Mouse (Mus musculus) stomach, embryonic 16.5 days (tissue): ENCODE data around the gene Trim47. TPM values are rescaled to one million over a fixed set of nuclear protein-coding genes. Genes with fewer than 3 reads are reported as not detected.

ENCODE experiments used
- ATAC-seq: fragments of 200-750 bp; cut with Nextera tagmentation; 2 replicates; pipeline ENCODE4 v1.8.0; 2017; ENCODE audit warnings: moderate number of reproducible peaks, moderate TSS enrichment; ENCODE audit not compliant: insufficient read depth, low FRiP score
- H3K27ac ChIP-seq: fragments of 300-500 bp; sonication (generic); 2 replicates; pipeline ENCODE4 v1.5.1; 2014; ENCODE audit warnings: low read length
- H3K27me3 ChIP-seq: fragments of 300-500 bp; sonication (generic); 2 replicates; pipeline ENCODE4 v1.6.1; 2014; ENCODE audit warnings: low read length, control low read depth, mixed read lengths; ENCODE audit not compliant: control insufficient read depth, insufficient read depth
- H3K36me3 ChIP-seq: fragments of 300-500 bp; sonication (generic); 2 replicates; pipeline ENCODE4 v1.6.1; 2014; ENCODE audit warnings: low read length; ENCODE audit not compliant: control insufficient read depth, insufficient read depth
- H3K4me1 ChIP-seq: fragments of 300-500 bp; sonication (generic); 2 replicates; pipeline ENCODE4 v1.6.1; 2014; ENCODE audit warnings: low read length, control low read depth, mixed read lengths; ENCODE audit not compliant: control insufficient read depth, insufficient read depth
- H3K4me2 ChIP-seq: fragments of 300-500 bp; sonication (generic); 2 replicates; pipeline ENCODE4 v1.6.1; 2014; ENCODE audit warnings: low read depth, low read length, mixed read lengths
- H3K4me3 ChIP-seq: fragments of 300-500 bp; sonication (generic); replicated peaks from 2 replicates; pipeline ENCODE4 v1.5.1; 2014; ENCODE audit warnings: mild to moderate bottlenecking, low read length
- H3K9ac ChIP-seq: fragments of 300-500 bp; sonication (generic); 2 replicates; pipeline ENCODE4 v1.6.1; 2014; ENCODE audit warnings: low read length
- H3K9me3 ChIP-seq: fragments of 300-500 bp; sonication (generic); replicated peaks from 2 replicates; pipeline ENCODE4 v1.6.1; 2016; ENCODE audit warnings: low read length, control low read depth; ENCODE audit not compliant: control insufficient read depth
- WGBS: fragments of 180-500 bp; shearing (Covaris S2); extraction: QIAGEN DNeasy Blood & Tissue Kit; methylation state at CpG from one replicate; pipeline ENCODE4 v1.1.7; 2014; 5-methylcytosine and 5-hydroxymethylcytosine counted together
- polyA plus RNA-seq: library from polyadenylated mRNA; unstranded; fragments of >200 nt; fragmentation: Nextera tagmentation; extraction: Ambion mirVana; gene quantifications from 2 replicates; pipeline ENCODE4 v1.2.1, GENCODE M21; 2015

The Trim47 gene
- polyA plus RNA-seq, 1 experiment from 2014 or later = 22.7 TPM

- no peak overlapping the region for H3K4me3 ChIP-seq
- H3K4me1 ChIP-seq = no peaks in the 10 kb centered on the region
- WGBS = 61% methylated on average over 23 of the region's 23 CpGs
- 0 out of 2 replicates have a peak, but pooled peaks cover 4% of the 10 kb centered on the region for H3K36me3 ChIP-seq
- H3K27me3 ChIP-seq = no peaks in the 10 kb centered on the region
- no peak overlapping the region for H3K27ac ChIP-seq
- no peak overlapping the region for H3K4me2 ChIP-seq
- no peaks in the 10 kb centered on the region for H3K9me3 ChIP-seq
- no peak overlapping the region for H3K9ac ChIP-seq
- no peak for ATAC-seq
Measured at GRCm38 (mm10) chr11:116064187-116064867, 62.7 kb downstream of the Trim47 start.

- Histone ChIP-seq H3K4me1 (no peaks in the 10 kb centered on the region), H3K9ac (0 out of 2 replicates have a peak overlapping the region, but pooled peaks have one; percentile 16), H3K9me3 (no peaks in the 10 kb centered on the region), H3K27me3 (no peaks in the 10 kb centered on the region), H3K4me3 (no peak overlapping the region), H3K4me2 (no peak overlapping the region), H3K36me3 (peaks cover 8% of the 10 kb centered on the region; the same call in 1 of the 2 replicates), H3K27ac (no peak overlapping the region)
- ATAC-seq = no peak
- WGBS = 66% methylated on average over 13 of the region's 13 CpGs
Measured at GRCm38 (mm10) chr11:116063562-116063961, 63.4 kb downstream of the Trim47 start.

GRCm38 (mm10) chr11:116062521-116062920 lies 64.5 kb downstream of the Trim47 start:
- H3K36me3 ChIP-seq = peaks cover 11% of the 10 kb centered on the region
- no peaks in the 10 kb centered on the region for H3K27me3 ChIP-seq
- ATAC-seq = no peak
- no peak overlapping the region for H3K27ac ChIP-seq
- H3K9ac ChIP-seq = no peak overlapping the region
- H3K4me1 ChIP-seq = no peaks in the 10 kb centered on the region
- H3K9me3 ChIP-seq = no peaks in the 10 kb centered on the region
- no peak overlapping the region for H3K4me2 ChIP-seq
- no peak overlapping the region for H3K4me3 ChIP-seq
- 63% methylated on average over 8 of the region's 8 CpGs for WGBS

GRCm38 (mm10) chr11:116061641-116062415 lies 65.2 kb downstream of the Trim47 start:
- H3K4me3 ChIP-seq = no peak overlapping the region
- no peak overlapping the region for H3K4me2 ChIP-seq
- H3K4me1 ChIP-seq = no peaks in the 10 kb centered on the region
- no peaks in the 10 kb centered on the region for H3K9me3 ChIP-seq
- peaks cover 11% of the 10 kb centered on the region for H3K36me3 ChIP-seq
- 86% methylated on average over 13 of the region's 13 CpGs for WGBS
- ATAC-seq = no peak
- no peak overlapping the region for H3K27ac ChIP-seq
- H3K27me3 ChIP-seq = no peaks in the 10 kb centered on the region
- no peak overlapping the region for H3K9ac ChIP-seq

GRCm38 (mm10) chr11:116060596-116060995 lies 66.4 kb downstream of the Trim47 start:
- peak; percentile 49; the same call in 1 of the 2 replicates for ATAC-seq
- Histone ChIP-seq H3K4me2 (no peak overlapping the region), H3K4me1 (no peaks in the 10 kb centered on the region), H3K9me3 (no peaks in the 10 kb centered on the region), H3K27me3 (no peaks in the 10 kb centered on the region), H3K4me3 (no peak overlapping the region), H3K36me3 (peaks cover 18% of the 10 kb centered on the region), H3K27ac (peak overlapping the region; percentile 20; the same call in 1 of the 2 replicates), H3K9ac (no peak overlapping the region)
- 68% methylated on average over 9 of the region's 9 CpGs for WGBS

- Histone ChIP-seq H3K9ac (no peak overlapping the region), H3K36me3 (peaks cover 18% of the 10 kb centered on the region), H3K4me1 (no peaks in the 10 kb centered on the region), H3K27ac (no peak overlapping the region), H3K9me3 (no peaks in the 10 kb centered on the region), H3K4me3 (no peak overlapping the region), H3K4me2 (no peak overlapping the region), H3K27me3 (no peaks in the 10 kb centered on the region)
- ATAC-seq = no peak
- 90% methylated on average over 11 of the region's 11 CpGs for WGBS
Measured at GRCm38 (mm10) chr11:116059691-116060025, 67.4 kb downstream of the Trim47 start.

GRCm38 (mm10) chr11:116058868-116059690 lies 67.9 kb downstream of the Trim47 start:
- WGBS = 84% methylated on average over 17 of the region's 17 CpGs
- Histone ChIP-seq H3K4me1 (no peaks in the 10 kb centered on the region), H3K27me3 (no peaks in the 10 kb centered on the region), H3K4me2 (no peak overlapping the region), H3K4me3 (no peak overlapping the region), H3K9me3 (no peaks in the 10 kb centered on the region), H3K9ac (no peak overlapping the region), H3K27ac (no peak overlapping the region), H3K36me3 (peaks cover 18% of the 10 kb centered on the region)
- no peak for ATAC-seq

GRCm38 (mm10) chr11:116058022-116058614 lies 68.9 kb downstream of the Trim47 start:
- no peak overlapping the region for H3K9ac ChIP-seq
- H3K27ac ChIP-seq = no peak overlapping the region
- no peaks in the 10 kb centered on the region for H3K9me3 ChIP-seq
- no peaks in the 10 kb centered on the region for H3K27me3 ChIP-seq
- H3K36me3 ChIP-seq = peaks cover 24% of the 10 kb centered on the region
- 68% methylated on average over 12 of the region's 12 CpGs for WGBS
- no peak overlapping the region for H3K4me2 ChIP-seq
- no peak for ATAC-seq
- H3K4me3 ChIP-seq = no peak overlapping the region
- H3K4me1 ChIP-seq = no peaks in the 10 kb centered on the region
